Mouse (Mus musculus): ENCODE results near the gene Glo1.

Gene Glo1

DNA sequence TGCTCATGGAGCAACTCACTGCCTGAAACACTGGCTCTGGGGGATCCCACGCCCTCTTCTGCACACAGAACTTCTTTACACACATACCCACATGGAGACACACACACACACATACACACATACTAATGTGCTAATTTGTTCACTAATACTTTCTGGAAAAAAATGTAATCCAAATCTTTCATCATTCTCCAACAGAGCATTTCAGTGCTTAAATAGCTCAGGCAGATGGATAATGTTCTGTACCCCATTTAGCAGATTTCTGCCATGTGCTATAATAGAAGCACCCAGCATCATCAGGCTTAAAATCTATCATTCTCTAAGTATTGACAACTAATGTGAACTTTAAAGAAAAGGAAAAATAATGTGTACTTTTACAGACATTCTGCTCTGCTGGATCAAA lies 45.9 kb downstream of the Glo1 start:
- DNase-seq (ENCODE audit: low read depth, low spot score), result no peak

DNA sequence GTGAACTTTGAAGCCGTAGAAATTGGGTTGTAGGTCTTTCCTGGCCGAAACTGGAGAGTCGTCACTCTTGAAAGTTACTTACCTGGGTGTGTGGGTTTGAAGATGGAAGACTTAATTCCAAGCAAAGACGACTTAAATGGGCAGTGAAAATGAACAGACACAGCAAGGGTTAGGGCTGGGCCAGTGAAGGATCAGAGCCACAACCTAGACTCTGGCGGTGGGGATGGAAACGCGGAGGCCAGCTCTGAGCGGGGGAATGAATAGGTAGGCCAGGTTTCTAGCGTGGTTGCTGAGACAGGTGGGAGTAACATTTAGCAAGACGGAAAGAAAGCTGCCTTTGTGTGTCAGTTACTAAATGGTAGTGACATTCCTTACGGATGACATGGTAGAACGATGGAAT lies 49.7 kb downstream of the Glo1 start:
- DNase-seq (ENCODE audit: low read depth, low spot score), result peak; percentile 48

DNA sequence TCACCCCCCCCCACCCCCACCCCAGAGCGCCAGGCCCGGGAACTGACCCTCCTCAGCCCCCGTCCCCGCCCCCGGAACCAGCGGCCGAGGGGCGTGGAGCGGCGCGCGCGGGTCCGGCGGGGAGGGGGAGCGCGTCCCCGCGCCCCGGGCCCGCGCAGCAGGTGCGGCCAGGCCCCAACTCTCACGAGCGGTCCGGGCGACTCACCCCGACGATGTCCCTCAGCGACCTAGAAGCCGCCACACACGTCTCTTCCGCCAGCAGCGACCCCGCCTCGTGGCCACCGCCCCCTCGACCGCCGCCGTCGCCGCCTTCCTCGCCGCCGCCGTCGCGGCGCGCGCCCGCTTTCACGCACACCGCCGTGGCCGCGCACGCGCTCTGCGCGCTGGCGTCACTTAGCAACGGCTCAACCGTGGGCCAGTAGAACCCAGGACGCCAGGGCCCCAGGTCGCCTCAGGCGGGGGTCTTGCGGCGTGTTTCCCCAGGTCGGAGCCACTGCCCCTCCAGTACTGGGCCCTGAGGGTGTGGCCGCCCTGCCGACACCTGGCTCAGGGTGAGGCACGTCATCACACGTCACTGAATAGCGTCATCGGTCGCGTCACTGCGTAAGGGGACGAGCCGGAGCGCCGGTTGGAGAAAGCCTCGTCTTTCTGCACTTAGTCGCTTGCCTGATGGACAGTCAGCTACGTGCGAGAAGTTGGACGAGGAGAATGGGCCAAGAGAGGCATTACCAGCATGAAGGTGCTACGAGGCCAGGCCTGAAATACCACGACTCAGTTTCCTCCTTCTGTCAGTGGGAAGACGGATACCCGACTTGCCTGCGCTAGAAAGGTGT lies 50.5 kb downstream of the Glo1 start, which contains the start of gene Btbd9:
Btbd9 (minus strand) TSS at position 548 of the 833 bp plus-strand sequence.
- DNase-seq (ENCODE audit: low read depth, low spot score), result peak; percentile 97

DNA sequence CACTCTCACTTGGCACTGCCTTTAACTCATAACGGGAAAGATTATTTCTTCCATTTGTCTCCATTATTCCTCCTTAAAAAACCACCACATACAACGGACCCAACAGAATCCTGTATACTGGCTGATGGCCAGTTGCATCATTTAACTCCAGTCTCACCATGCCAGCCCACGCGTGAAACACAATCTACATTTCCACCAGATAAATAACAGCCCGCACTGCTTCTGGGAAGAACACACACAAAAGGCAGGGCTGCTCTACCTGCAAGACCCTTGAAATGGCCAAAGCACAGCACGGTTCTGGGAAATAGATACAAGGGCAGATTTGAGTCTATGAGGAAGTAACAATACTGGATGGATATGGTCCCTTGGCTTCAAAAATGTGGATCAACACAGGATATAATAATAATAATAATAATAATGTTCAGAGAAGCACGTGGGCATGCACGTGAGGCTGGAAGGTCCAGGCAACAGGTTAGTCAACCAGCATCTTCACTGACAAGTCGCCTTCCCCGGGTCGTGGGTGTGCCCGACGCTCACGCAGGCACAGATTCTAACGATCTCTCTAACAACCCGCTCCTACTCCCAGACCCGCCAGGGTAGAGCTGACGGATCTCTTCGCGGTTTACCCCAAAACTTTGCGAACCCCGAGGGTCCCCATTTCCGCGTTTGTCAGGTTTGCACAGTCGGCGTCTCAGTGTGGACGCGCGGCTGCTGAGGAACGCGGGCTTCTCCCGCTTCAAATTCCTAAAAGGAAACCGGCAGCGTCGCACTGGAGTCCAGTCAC lies 51.4 kb downstream of the Glo1 start:
- peak; percentile 71 for DNase-seq (ENCODE audit: low read depth, low spot score)

DNA sequence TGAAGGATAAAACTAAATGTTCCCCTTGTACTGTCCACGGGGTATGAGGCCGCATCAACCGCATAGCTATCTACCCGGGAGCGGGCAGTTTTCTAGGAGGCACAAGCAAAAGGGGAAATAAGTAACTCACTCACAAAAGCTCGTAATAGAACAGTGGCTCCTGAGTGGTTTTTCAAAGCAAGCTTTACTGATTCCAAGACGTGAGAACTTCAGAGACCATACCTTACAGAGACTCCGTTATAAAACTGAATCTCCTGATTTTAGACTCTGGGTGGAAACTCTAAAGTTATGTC lies 51.9 kb downstream of the Glo1 start:
- no peak for DNase-seq (ENCODE audit: low read depth, low spot score)

DNA sequence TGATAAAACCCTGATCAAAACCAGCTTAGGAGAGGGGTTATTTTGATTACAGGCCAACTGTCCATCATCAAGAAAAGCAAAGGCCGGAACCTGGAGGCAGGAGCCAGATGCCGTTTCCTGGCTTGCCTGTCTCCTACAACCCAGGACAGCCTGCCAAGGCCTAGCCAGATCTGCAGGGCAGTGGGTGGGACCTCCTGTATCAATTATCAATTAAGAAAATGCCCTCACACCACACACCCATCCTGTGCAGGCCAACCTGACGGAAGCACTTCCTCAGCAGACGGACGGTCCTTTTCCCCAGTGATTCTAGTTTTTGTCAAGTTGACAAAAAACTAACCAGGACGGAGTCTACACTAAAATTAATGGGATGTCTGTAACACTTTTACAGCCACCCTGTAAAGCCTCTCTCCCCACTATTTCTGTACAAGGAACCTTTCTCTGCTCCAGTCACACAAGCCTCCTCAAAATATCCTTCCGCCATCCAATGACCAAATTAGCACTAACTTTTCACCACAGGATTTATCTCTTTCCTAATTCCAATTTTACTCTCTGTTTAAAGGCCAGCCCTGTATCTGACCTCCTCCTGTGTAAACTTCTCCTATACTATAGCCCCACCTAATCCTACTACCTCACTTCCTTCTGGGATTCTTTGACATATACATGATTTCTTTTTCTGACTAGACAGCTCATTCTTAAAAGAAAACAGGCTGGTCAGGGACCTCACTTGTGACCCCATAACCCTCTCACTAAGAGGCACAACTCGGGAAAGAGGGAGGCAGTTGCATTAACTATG lies 52.5 kb downstream of the Glo1 start:
- no peak for DNase-seq (ENCODE audit: low read depth, low spot score)

DNA sequence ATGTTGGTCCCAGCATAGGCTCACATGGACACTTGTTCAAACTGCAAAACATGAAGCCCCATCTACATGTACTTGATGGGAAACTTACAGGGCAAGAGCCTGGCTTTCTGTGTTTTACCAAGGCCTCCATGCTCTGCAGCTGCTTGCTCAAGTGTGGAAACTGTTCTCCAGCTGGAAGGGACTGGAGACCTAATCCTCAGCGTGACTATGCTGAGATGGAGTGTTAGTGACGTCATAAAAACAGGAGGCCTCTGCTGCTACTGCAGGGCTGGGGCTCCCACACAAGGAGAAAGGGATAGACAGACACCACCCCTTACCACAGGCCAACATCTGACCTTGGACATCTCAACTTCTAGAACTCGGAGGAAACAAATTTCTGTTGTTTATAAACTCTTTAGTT lies 55.7 kb downstream of the Glo1 start:
- no peak for DNase-seq (ENCODE audit: low read depth, low spot score)

DNA sequence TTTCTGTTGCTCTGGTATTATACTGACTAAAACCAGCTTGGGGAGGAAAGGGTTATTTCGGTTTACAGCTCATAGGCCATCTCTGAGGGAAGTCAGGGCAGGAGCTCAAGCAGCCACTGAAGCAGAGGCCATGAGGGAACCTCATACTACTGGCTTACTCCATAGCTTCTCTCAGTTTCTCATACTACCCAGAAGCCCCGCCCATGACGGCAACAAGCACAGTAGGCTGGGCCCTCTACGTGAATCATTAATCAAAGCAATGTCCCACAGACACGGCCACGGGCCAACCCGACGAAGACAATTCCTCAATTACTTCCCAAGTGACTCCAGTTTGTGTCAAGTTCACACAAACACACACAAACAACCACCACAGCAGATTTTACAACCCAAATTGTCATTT lies 56.5 kb downstream of the Glo1 start:
- no peak for DNase-seq (ENCODE audit: low read depth, low spot score)

DNA sequence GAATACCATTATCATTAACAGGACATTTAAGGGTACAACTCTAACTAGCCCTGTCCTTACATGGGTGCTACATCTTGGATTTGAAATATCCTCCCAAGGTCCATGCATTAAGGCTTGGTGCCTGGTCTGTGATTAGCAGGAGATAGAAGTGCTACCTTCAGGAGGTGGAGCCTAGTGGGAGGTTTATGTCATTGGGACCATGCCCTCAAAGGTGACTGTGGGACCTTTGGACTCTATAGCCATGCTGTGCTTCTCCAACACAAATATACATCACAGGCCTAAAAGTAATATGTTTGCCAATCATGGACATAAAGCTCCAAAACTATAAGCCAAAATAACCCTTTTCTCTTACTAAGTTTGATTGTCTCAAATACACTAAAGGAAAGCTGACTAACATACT lies 58.2 kb downstream of the Glo1 start:
- DNase-seq (ENCODE audit: low read depth, low spot score), result no peak

DNA sequence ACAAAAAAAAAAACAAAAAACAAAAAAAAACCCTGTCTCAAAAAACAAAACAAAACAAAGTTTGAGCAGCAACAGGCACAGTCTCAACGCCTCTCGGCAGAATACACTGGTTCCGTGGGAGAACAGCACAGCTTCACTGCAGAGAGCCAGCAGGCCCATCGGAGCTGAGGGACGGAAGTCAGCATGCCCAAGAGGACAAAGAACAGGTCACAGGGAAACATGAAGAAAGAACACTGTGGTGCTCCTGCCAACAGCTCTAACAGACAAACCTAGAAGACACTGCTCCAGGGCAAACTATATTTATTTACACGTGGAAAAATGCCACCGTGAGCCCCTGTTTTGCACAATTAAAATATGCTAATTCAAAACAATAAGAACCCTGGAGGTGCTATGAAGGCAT lies 61.7 kb downstream of the Glo1 start:
- no peak for DNase-seq (ENCODE audit: low read depth, low spot score)

DNA sequence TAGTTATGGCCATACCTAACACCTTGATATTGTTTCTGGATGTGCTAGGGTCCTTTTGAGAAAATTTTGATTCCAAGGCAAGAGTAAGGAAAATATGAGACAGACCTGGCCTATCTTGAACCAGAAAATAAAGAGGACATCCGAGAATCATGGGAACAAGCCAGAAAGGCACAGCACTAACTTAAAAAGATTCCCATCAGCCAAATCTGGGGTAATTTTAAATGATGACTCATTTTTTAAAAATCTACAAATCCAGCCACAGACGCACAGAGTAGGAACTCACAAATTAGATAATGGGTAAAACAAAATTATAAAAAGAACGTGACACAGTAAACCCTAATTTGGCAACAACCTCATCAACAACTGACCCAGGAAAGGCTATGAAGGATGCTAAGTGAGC lies 62.3 kb downstream of the Glo1 start:
- no peak for DNase-seq (ENCODE audit: low read depth, low spot score)

DNA sequence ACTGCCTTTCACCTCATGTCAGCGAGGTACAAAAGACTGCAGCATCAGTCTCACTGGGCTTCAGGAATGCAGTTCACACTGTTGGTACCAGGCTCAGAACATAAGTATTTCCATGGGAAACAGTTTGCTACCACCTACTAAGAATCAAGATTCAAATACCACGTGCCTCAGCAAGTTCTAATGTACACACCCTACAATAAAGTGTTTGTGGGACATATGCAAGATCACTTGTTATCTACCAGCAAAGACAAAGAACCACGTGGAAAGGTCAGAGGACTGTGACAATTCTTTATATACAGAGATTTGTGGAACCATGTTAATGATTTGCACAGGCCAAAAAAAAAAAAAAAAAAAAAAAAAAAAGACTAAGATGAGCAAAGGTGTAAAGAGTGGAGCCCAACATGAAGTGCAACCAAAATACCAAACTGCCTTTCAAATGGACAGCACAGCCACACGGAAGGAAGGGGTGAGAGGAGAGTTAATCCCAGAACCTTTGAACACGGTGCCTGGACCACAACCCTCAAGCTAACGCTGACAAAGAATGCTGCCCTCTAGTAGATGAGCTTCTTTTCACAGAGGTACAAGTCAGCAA lies 63.1 kb downstream of the Glo1 start:
- no peak for DNase-seq (ENCODE audit: low read depth, low spot score)

DNA sequence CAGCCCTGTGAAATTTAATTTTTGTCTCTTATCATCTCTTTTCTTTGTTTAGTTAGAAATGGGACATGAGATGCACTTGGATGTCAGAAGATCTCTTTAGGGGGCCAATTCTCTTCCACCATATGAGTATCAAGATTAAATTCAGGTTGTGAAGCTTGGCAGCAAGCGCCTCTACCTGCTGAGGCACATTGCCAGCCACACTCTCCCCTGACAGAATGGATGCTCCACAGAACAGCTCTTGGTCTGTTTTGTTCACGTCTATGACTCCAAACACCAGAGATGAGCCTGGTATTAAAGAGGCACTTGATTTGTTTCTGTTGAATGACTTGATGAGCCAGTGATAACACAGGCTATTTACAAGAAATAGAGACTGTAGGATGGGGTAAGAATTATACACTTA lies 63.9 kb downstream of the Glo1 start:
- no peak for DNase-seq (ENCODE audit: low read depth, low spot score)

DNA sequence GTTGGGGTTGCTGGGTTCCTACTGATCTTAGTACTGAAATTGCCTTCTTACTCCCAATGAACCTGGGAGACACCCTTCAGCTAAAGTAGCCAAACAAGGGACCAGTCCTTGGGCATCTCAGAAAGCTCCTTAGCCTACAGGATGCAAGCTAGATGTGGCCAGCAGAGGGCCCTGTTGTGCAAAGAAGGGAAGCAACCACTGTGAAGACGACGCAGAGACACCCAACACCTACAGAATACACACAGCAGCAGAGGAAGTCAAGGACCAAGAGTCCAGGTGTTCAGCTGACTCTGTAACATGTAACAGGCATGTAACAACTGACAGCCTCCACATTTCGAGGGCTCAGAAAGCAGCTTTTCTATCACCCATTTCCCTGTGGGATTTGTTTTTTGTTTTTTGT lies 67.1 kb downstream of the Glo1 start:
- peak; percentile 89 for DNase-seq (ENCODE audit: low read depth, low spot score)

DNA sequence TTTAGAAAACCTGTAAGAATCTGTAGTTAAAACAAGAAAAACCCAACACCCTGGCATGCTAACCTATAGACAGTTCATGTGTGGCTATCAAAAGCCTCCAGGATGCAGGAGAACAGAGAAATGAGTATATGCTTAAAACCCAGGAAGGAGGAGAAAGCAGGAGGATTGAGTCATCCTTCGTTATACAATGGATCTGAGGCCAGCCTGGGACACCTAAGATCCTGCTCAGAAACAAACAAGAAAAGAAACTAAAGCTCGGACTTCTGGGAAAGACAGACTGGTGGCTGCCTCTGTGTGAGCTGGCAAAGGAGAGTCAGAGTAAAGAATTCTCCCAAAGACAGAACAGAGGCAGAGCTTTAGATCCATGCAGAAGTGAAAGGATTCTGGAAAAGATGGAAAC lies 68.0 kb downstream of the Glo1 start:
- DNase-seq (ENCODE audit: low read depth, low spot score), result no peak

DNA sequence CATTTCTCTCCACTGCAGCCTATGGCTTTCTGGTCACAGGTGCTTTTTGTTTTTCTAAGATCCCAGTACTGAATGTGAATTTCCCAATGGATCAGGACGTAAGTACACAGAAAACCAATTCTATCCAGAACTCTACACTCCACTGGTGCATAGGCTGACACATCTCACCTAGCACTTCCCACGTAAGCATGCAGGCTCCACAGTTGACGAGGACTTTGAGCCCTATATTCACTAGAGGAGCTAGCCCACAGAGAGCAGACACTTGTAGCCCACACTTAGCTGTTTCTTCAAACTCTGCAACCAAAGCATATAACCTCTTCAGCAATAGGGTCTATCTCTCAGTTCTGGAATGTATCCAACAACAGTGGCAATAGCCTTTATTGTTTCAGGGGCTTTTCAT lies 70.2 kb downstream of the Glo1 start:
- DNase-seq (ENCODE audit: low read depth, low spot score), result no peak

DNA sequence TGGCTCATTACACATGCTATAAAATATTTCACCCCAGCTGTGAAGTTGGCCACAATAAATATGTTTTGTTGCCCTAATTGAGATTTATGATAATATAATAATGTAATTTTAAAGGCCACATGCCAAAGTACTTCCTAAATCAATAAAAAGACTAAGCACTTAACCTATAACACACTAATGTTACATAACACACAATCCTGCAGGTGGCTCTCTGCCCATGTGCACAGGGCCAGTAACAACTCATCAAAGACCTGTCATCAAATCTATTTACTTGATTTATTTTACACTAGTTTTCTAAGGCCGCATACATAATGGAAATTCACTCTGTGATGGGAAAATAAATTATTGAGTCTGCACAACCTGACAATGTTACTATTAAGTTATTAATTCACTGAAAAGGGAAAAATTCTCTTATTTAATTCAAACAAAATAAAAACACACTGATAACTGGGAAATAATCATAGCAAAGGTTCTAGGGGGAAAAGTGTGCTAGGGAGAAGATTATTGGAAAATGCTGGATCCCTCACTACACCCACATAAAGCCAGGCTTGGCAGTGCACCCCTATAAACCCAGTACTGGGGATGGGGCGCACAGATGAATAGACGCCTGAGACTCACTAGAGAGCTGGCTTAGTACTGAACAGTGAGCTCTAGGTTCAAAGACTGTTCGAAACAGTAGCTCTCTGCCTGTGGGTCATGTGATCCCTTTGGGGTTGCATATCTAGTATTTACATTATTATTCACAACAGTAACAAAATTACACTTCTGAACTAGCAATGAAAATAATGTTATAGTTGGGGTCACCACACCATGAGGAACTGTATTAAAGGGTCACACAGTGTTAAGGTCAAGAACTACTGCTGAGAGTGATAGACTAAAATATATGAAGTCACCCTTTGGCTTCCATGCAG lies 73.4 kb downstream of the Glo1 start:
- DNase-seq (ENCODE audit: low read depth, low spot score), result no peak

DNA sequence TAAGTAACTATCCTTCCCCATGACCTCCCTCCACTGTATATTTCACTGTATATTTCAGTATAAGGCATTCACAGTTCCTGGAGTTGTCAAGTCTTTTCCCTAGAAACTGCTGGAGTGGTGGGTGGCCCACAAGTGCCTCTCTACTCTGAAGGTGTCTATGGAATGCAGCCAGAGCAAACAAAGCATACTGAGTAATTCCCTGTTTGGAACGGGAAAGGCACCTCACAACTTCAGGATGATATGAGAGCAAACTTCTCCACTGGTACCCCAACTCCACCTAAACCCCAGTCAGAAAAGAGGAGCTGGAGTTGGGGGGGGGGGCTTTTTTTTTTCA lies 75.9 kb downstream of the Glo1 start:
- no peak for DNase-seq (ENCODE audit: low read depth, low spot score)

DNA sequence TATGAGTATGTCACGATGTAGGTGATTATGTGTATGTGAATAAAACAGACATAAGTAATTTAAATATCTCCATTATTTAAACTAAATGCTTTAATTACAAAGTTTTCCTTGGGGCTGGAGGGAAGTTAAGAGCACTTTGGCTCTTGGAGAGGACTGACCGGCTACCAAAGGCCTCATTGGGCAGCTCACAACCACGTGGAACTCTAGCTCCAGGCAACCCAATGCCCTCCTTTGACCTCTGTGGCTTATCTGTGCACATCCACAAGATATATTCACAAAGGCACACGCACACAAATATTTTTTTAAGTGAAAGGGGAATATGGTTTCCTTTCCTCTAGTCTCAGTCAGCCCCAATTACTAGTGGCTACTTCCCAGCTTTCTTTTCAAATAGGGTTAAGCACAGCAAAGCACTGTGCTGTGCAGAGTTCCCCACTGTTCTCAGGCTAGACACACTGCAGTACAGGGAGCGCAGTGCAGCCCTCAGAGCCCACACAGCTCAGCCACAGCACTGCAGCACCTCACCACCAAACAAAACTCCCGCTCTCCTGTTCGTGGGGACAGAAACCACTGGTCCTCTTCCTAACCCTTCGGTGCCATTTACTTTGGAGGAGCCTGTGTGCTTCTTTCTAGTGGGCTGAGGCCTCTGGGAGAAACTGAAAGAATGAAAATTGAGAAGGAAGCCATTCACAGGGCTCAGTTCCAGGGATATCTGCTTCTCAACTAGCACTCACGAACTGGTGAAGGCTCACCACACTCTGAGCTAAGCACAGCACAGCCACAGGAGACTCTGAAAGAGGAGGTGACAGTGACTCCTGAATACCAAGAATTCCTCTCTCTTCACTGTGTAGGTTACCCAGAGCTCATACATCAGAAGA lies 76.5 kb downstream of the Glo1 start:
- no peak for DNase-seq (ENCODE audit: low read depth, low spot score)

DNA sequence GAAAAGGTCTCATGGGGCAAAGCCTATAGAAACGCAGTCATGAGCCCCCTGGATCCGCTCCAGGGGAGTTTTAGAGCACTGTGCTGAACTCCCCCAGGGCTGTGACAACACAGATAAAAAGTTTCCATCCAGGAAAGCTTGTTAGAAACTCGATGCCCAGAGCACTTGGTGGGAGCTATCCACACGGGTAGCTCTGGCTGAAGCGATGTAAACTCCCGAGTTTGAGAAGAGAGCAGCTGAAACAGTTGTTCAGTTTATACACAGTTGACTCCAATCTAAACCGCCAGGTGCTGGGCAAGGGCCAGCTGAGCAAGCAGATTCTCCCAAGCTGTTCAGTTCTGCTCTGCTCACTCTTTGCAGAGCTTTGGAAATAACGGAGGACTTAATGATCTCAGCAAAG lies 87.6 kb downstream of the Glo1 start:
- DNase-seq (ENCODE audit: low read depth, low spot score), result no peak
